In genomic region chr17:46602212-46602611, GRCm38 (mm10) we compare ENCODE assay signal across 10 mouse cellular contexts. TPM values are rescaled to one million over a fixed set of nuclear protein-coding genes. Genes with fewer than 3 reads are reported as not detected.
DNase-seq lines count a peak whose midpoint lies in the region; ATAC-seq lines count a peak whose summit lies in the region.
"Had no signal": no experiment of that assay in that cellular context is flagged by ENCODE, and none has a peak within 500 bp of the region (broad histone marks: within the 10 kb centered on the region; RNA-seq: fewer than 3 reads in every experiment).

No protein-coding gene starts in this region.

- H3K27me3 ChIP-seq in heart, embryonic 14.5 days (ENCODE audit: control insufficient read depth, insufficient read depth, low read length): no peaks in the 10 kb centered on the region
- no peaks in the 10 kb centered on the region for H3K27me3 ChIP-seq in heart, embryonic 10.5 days (ENCODE audit: insufficient read depth, poor library complexity, severe bottlenecking)
- H3K27me3 ChIP-seq in neural tube, embryonic 13.5 days: no peaks in the 10 kb centered on the region
- no peaks in the 10 kb centered on the region for H3K27me3 ChIP-seq in lung, embryonic 16.5 days (ENCODE audit: control insufficient read depth, insufficient read depth, low read depth, low read length)
- H3K27me3 ChIP-seq in forebrain, embryonic 15.5 days: no peaks in the 10 kb centered on the region

- peaks cover 16 to 31% of the 10 kb centered on the region in 2 experiments for H3K4me1 ChIP-seq in heart, embryonic 14.5 days (ENCODE audit: control insufficient read depth in 2 of 2, insufficient read depth in 2 of 2, low read length in 2 of 2)
- peaks cover 41% of the 10 kb centered on the region for H3K4me1 ChIP-seq in heart, embryonic 10.5 days
- peaks cover 25% of the 10 kb centered on the region for H3K4me1 ChIP-seq in neural tube, embryonic 13.5 days (replicated peaks)
- peaks cover 19% of the 10 kb centered on the region for H3K4me1 ChIP-seq in lung, embryonic 16.5 days (replicated peaks; ENCODE audit: control insufficient read depth, insufficient read depth, low read length)
- H3K4me1 ChIP-seq in forebrain, embryonic 15.5 days: peaks cover 13% of the 10 kb centered on the region

- 0 out of 2 replicates have a peak, but pooled peaks cover 11% of the 10 kb centered on the region for H3K36me3 ChIP-seq in heart, embryonic 14.5 days (ENCODE audit: control insufficient read depth, insufficient read depth, low read length)
- H3K36me3 ChIP-seq in heart, embryonic 10.5 days: peaks cover 27% of the 10 kb centered on the region
- H3K36me3 ChIP-seq in neural tube, embryonic 13.5 days: peaks cover 1% of the 10 kb centered on the region; the same call in 1 of the 2 replicates
- H3K36me3 ChIP-seq in lung, embryonic 16.5 days (ENCODE audit: control insufficient read depth, insufficient read depth, low read length): peaks cover 2% of the 10 kb centered on the region
- no peaks in the 10 kb centered on the region for H3K36me3 ChIP-seq in forebrain, embryonic 15.5 days

- no peak for DNase-seq in heart, embryonic 10.5 days (ENCODE audit: low spot score)
- DNase-seq in neural tube, embryonic 10.5 days (ENCODE audit: extremely low spot score, low spot score): no peak
- no peak for DNase-seq in left cerebral cortex, adult 11 months (ENCODE audit: low spot score)
- DNase-seq in left cerebral cortex, postnatal 4 days: no peak

- ATAC-seq in heart, embryonic 14.5 days (ENCODE audit: insufficient number of reproducible peaks, insufficient read depth, low FRiP score, low read depth): no peak; the same call in 1 of the 2 replicates
- ATAC-seq in neural tube, embryonic 13.5 days (ENCODE audit: low read depth): no peak
- ATAC-seq in lung, embryonic 16.5 days (ENCODE audit: low read depth): peak; percentile 66
- no peak for ATAC-seq in forebrain, embryonic 15.5 days (replicated peaks)

- no peak overlapping the region for H3K4me3 ChIP-seq in heart, embryonic 14.5 days (ENCODE audit: control insufficient read depth in 1 of 2, insufficient read depth in 1 of 2, low read depth in 1 of 2, low read length in 2 of 2)
- H3K4me3 ChIP-seq in heart, embryonic 10.5 days: no peak overlapping the region
- H3K4me3 ChIP-seq in neural tube, embryonic 13.5 days: no peak overlapping the region
- H3K4me3 ChIP-seq in lung, embryonic 16.5 days (ENCODE audit: low read length): no peak overlapping the region
- H3K4me3 ChIP-seq in forebrain, embryonic 15.5 days: no peak overlapping the region

- no peaks in the 10 kb centered on the region for H3K9me3 ChIP-seq in heart, embryonic 14.5 days (ENCODE audit: control insufficient read depth, low read length)
- no peaks in the 10 kb centered on the region for H3K9me3 ChIP-seq in heart, embryonic 10.5 days
- no peaks in the 10 kb centered on the region for H3K9me3 ChIP-seq in neural tube, embryonic 13.5 days
- no peaks in the 10 kb centered on the region for H3K9me3 ChIP-seq in lung, embryonic 16.5 days (ENCODE audit: control insufficient read depth, low read length)
- H3K9me3 ChIP-seq in forebrain, embryonic 15.5 days: no peaks in the 10 kb centered on the region

- no peak overlapping the region for H3K9ac ChIP-seq in heart, embryonic 14.5 days (ENCODE audit: low read length)
- no peak overlapping the region for H3K9ac ChIP-seq in neural tube, embryonic 13.5 days
- peak overlapping the region; percentile 44; the same call in 1 of the 2 replicates for H3K9ac ChIP-seq in lung, embryonic 16.5 days (ENCODE audit: low read length)
- H3K9ac ChIP-seq in forebrain, embryonic 15.5 days (replicated peaks): no peak overlapping the region

- no peak overlapping the region for H3K4me2 ChIP-seq in heart, embryonic 14.5 days (ENCODE audit: low read length)
- H3K4me2 ChIP-seq in neural tube, embryonic 13.5 days: no peak overlapping the region
- H3K4me2 ChIP-seq in lung, embryonic 16.5 days (ENCODE audit: low read depth, low read length): no peak overlapping the region
- H3K4me2 ChIP-seq in forebrain, embryonic 15.5 days (replicated peaks): no peak overlapping the region
- H3K4me2 ChIP-seq: liver, embryonic 11.5 days had no signal

- H3K27ac ChIP-seq in heart, embryonic 14.5 days (replicated peaks in 1 of 2; ENCODE audit: control insufficient read depth in 1 of 2, insufficient read depth in 1 of 2, low read depth in 2 of 2, low read length in 2 of 2): peak overlapping the region; percentile 47 to 72; a peak in 3 of 4 replicates
- no peak overlapping the region for H3K27ac ChIP-seq in heart, embryonic 10.5 days
- H3K27ac ChIP-seq in neural tube, embryonic 13.5 days (replicated peaks): peak overlapping the region; percentile 42; the same call in 1 of the 2 replicates
- peak overlapping the region; percentile 58 for H3K27ac ChIP-seq in lung, embryonic 16.5 days (ENCODE audit: low read length)
- H3K27ac ChIP-seq in forebrain, embryonic 15.5 days (replicated peaks): no peak overlapping the region

- intact Hi-C loops in left cerebral cortex, postnatal 4 days (cut with DNase I): no loop called here

- WGBS in heart, embryonic 14.5 days: 44% methylated on average over 9 of the region's 9 CpGs
- WGBS in heart, embryonic 10.5 days: 76% methylated on average over 9 of the region's 9 CpGs
- 72% methylated on average over 9 of the region's 9 CpGs for WGBS in neural tube, embryonic 13.5 days
- WGBS in lung, embryonic 16.5 days: 26% methylated on average over 9 of the region's 9 CpGs
- WGBS in forebrain, embryonic 15.5 days: 79% methylated on average over 9 of the region's 9 CpGs

RNA-seq across cellular contexts. Expression of gene Ptk7, which starts 27.1 kb away (rescaled TPM):
- 12.8 and 21.3 TPM in 2 replicates for polyA plus RNA-seq in heart, embryonic 14.5 days (2014; fragmentation: Nextera tagmentation; extraction: Ambion mirVana)
- polyA plus RNA-seq in heart, embryonic 10.5 days (2016; fragmentation: Nextera tagmentation; extraction: Ambion mirVana): 65.4 and 67.7 TPM in 2 replicates
- 38.7 and 41.3 TPM in 2 replicates for polyA plus RNA-seq in neural tube, embryonic 13.5 days (2015; fragmentation: Nextera tagmentation; extraction: Ambion mirVana)
- polyA plus RNA-seq in lung, embryonic 16.5 days (2015; fragmentation: Nextera tagmentation; extraction: Ambion mirVana): 141 and 143 TPM in 2 replicates
- polyA plus RNA-seq in forebrain, embryonic 15.5 days (2015; fragmentation: Nextera tagmentation; extraction: Ambion mirVana): 32.1 and 33.0 TPM in 2 replicates
- total RNA-seq in left cerebral cortex, postnatal 4 days (2021): 10 to 100 TPM; 29.8 to 30.6 TPM
- total RNA-seq: neutrophil, adult 5-6 weeks had no signal

RNA-seq across cellular contexts. Expression of gene Klc4, which starts 43.6 kb away (rescaled TPM):
- polyA plus RNA-seq in heart, embryonic 14.5 days (2014; fragmentation: Nextera tagmentation; extraction: Ambion mirVana): 20.3 and 21.4 TPM in 2 replicates
- 21.1 and 22.5 TPM in 2 replicates for polyA plus RNA-seq in heart, embryonic 10.5 days (2016; fragmentation: Nextera tagmentation; extraction: Ambion mirVana)
- polyA plus RNA-seq in neural tube, embryonic 13.5 days (2015; fragmentation: Nextera tagmentation; extraction: Ambion mirVana): 41.8 and 45.3 TPM in 2 replicates
- 27.6 and 30.8 TPM in 2 replicates for polyA plus RNA-seq in lung, embryonic 16.5 days (2015; fragmentation: Nextera tagmentation; extraction: Ambion mirVana)
- 41.4 and 45.1 TPM in 2 replicates for polyA plus RNA-seq in forebrain, embryonic 15.5 days (2015; fragmentation: Nextera tagmentation; extraction: Ambion mirVana)
- total RNA-seq in left cerebral cortex, postnatal 4 days (2021): 10 to 100 TPM; 18.9 to 20.4 TPM

RNA-seq across cellular contexts. Expression of gene Mrpl2, which starts 43.8 kb away (rescaled TPM):
- 116 and 122 TPM in 2 replicates for polyA plus RNA-seq in heart, embryonic 14.5 days (2014; fragmentation: Nextera tagmentation; extraction: Ambion mirVana)
- 131 and 151 TPM in 2 replicates for polyA plus RNA-seq in heart, embryonic 10.5 days (2016; fragmentation: Nextera tagmentation; extraction: Ambion mirVana)
- polyA plus RNA-seq in neural tube, embryonic 13.5 days (2015; fragmentation: Nextera tagmentation; extraction: Ambion mirVana): 63.2 and 70.1 TPM in 2 replicates
- polyA plus RNA-seq in lung, embryonic 16.5 days (2015; fragmentation: Nextera tagmentation; extraction: Ambion mirVana): 93.0 and 97.4 TPM in 2 replicates
- 73.7 and 81.9 TPM in 2 replicates for polyA plus RNA-seq in forebrain, embryonic 15.5 days (2015; fragmentation: Nextera tagmentation; extraction: Ambion mirVana)
- 10 to 100 TPM; 34.3 to 43.6 TPM for total RNA-seq in left cerebral cortex, postnatal 4 days (2021)

RNA-seq across cellular contexts. Expression of gene Srf, which starts 46.2 kb away (rescaled TPM):
- polyA plus RNA-seq in heart, embryonic 14.5 days (2014; fragmentation: Nextera tagmentation; extraction: Ambion mirVana): 15.6 and 17.8 TPM in 2 replicates
- polyA plus RNA-seq in heart, embryonic 10.5 days (2016; fragmentation: Nextera tagmentation; extraction: Ambion mirVana): 10.9 and 15.7 TPM in 2 replicates
- 4.7 and 5.4 TPM in 2 replicates for polyA plus RNA-seq in neural tube, embryonic 13.5 days (2015; fragmentation: Nextera tagmentation; extraction: Ambion mirVana)
- polyA plus RNA-seq in lung, embryonic 16.5 days (2015; fragmentation: Nextera tagmentation; extraction: Ambion mirVana): 6.1 and 6.5 TPM in 2 replicates
- polyA plus RNA-seq in forebrain, embryonic 15.5 days (2015; fragmentation: Nextera tagmentation; extraction: Ambion mirVana): 3.3 and 5.4 TPM in 2 replicates
- 10 to 100 TPM; 55.2 to 58.1 TPM for total RNA-seq in left cerebral cortex, postnatal 4 days (2021)

RNA-seq across cellular contexts. Expression of gene Cul7, which starts 47.9 kb away (rescaled TPM):
- 31.3 and 34.3 TPM in 2 replicates for polyA plus RNA-seq in heart, embryonic 14.5 days (2014; fragmentation: Nextera tagmentation; extraction: Ambion mirVana)
- polyA plus RNA-seq in heart, embryonic 10.5 days (2016; fragmentation: Nextera tagmentation; extraction: Ambion mirVana): 44.8 and 51.3 TPM in 2 replicates
- 40.0 and 41.7 TPM in 2 replicates for polyA plus RNA-seq in neural tube, embryonic 13.5 days (2015; fragmentation: Nextera tagmentation; extraction: Ambion mirVana)
- polyA plus RNA-seq in lung, embryonic 16.5 days (2015; fragmentation: Nextera tagmentation; extraction: Ambion mirVana): 49.1 and 50.8 TPM in 2 replicates
- 35.9 and 36.5 TPM in 2 replicates for polyA plus RNA-seq in forebrain, embryonic 15.5 days (2015; fragmentation: Nextera tagmentation; extraction: Ambion mirVana)
- total RNA-seq in left cerebral cortex, postnatal 4 days (2021): 10 to 100 TPM; 64.7 to 71.0 TPM

Comparison
In these comparisons a context has a peak if more than half of its experiments do, and no peak if none do; other contexts are left out.
1. H3K27ac ChIP-seq: peak in heart, embryonic 14.5 days (2 of 2), neural tube, embryonic 13.5 days (single experiment) and lung, embryonic 16.5 days (single experiment); none in heart, embryonic 10.5 days (single experiment) and forebrain, embryonic 15.5 days (single experiment).